Mouse (Mus musculus) kidney, postnatal 4 days (tissue): ENCODE measurements at regions not wholly inside any gene's neighbourhood (a gene's known extent, or its start where the extent isn't known, plus 50 kb on each side); places are given as distances from the start of the nearest gene placed in this dataset.

Experiments
- DNase-seq, 2 experiments: peaks; one replicate each; pipeline ENCODE4 v3.0.0; 2021; ENCODE audit warnings: mixed read lengths in 2 of 2

- DNase-seq: no peak
These were observed 60.9 kb upstream of the Arglu1 start for GRCm38 (mm10) chr8:8751208-8751607.

DNA sequence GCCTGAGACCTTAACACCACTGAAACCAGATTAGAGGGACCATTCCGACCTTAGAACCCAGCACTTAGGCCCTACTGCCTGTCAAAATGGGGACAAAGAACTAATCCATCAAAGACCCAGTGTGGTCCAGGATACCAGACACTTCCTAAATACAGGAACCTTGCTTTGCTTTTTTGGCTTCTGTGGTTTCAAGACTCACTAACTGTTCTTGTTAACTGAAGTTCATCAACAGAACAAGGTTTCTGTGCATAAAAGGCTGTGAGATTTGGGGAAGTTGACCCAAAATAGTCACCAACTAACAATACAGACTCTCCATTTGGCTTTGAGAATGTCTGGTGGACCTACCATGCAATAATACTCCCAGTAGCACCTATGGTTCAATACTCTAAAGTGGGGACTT is 56.4 kb upstream of the Arglu1 start:
- DNase-seq: no peak

- DNase-seq: no peak
These were observed 55.4 kb upstream of the Arglu1 start for GRCm38 (mm10) chr8:8745615-8746285.
